Mouse (Mus musculus): ENCODE measurements at regions not wholly inside any gene's neighbourhood (a gene's known extent, or its start where the extent isn't known, plus 50 kb on each side); places are given as distances from the start of the nearest gene placed in this dataset.

DNA sequence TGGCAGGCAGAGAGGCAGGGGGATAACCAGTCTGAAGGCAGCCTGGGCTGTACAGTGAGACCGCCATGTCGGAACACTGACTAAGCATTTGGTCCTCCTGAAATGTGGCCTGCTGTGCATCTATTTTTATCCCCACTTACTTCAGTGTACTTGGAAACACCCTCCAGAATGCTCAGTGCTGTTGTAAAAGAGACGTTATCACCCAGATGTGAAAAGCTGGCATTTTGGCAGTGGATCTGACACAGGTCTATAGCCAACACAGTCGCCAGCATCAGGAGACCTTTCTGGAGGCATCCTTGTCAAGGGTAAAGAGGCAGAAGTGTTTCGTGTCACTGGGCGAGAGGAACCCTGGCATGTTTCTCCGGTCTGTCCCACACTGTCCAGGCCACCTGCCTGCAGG, 122.1 kb upstream of the Slc35f3 start:
- no peak for TF ChIP-seq CTCF (IDR thresholded peaks at IDR 0.05; ENCODE audit: extremely low read depth, insufficient read depth, low read length)
- TF ChIP-seq POLR2A (IDR thresholded peaks at IDR 0.05; ENCODE audit: extremely low read depth, insufficient read depth, low read length), result no peak

Measured in cortical plate, adult 2 months (tissue).